Mouse (Mus musculus) neural tube, embryonic 12.5 days (tissue): ENCODE measurements around the gene Sema4c. TPM values are rescaled to one million over a fixed set of nuclear protein-coding genes. Genes with fewer than 3 reads are reported as not detected.
A peak's percentile ranks its signal among the peaks of the same experiment; 100 is the strongest.
"Not testable (repeated sequence)": the region's sequence is repeated elsewhere in the genome, so short reads cannot be mapped to it uniquely, and the experiment has no call there.

Experiments
- ATAC-seq: fragments of 200-750 bp; cut with Nextera tagmentation; 2 replicates; pipeline ENCODE4 v1.8.0; 2017; ENCODE audit warnings: low read depth, mild to moderate bottlenecking, moderate TSS enrichment, moderate library complexity; ENCODE audit not compliant: low FRiP score
- H3K27ac ChIP-seq: fragments of 300-500 bp; sonication (generic); 2 replicates; pipeline ENCODE4 v1.5.1; 2016
- H3K27me3 ChIP-seq: fragments of 300-500 bp; sonication (generic); replicated peaks from 2 replicates; pipeline ENCODE4 v1.6.1; 2016; ENCODE audit warnings: mild to moderate bottlenecking
- H3K36me3 ChIP-seq: fragments of 300-500 bp; sonication (generic); 2 replicates; pipeline ENCODE4 v1.6.1; 2016; ENCODE audit warnings: mild to moderate bottlenecking
- H3K4me1 ChIP-seq: fragments of 300-500 bp; sonication (generic); 2 replicates; pipeline ENCODE4 v1.6.1; 2016
- H3K4me2 ChIP-seq: fragments of 300-500 bp; sonication (generic); replicated peaks from 2 replicates; pipeline ENCODE4 v1.6.1; 2016; ENCODE audit warnings: mild to moderate bottlenecking
- H3K4me3 ChIP-seq: fragments of 300-500 bp; sonication (generic); 2 replicates; pipeline ENCODE4 v1.5.1; 2016
- H3K9ac ChIP-seq: fragments of 300-500 bp; sonication (generic); 2 replicates; pipeline ENCODE4 v1.6.1; 2016; ENCODE audit warnings: mild to moderate bottlenecking
- H3K9me3 ChIP-seq: fragments of 300-500 bp; sonication (generic); 2 replicates; pipeline ENCODE4 v1.6.1; 2016; ENCODE audit warnings: mild to moderate bottlenecking
- WGBS: fragments of 180-500 bp; shearing (Covaris S2); methylation state at CpG from one replicate; pipeline ENCODE4 v1.1.7; 2016; 5-methylcytosine and 5-hydroxymethylcytosine counted together
- polyA plus RNA-seq: library from polyadenylated mRNA; unstranded; fragments of >200 nt; fragmentation: Nextera tagmentation; extraction: Ambion mirVana; gene quantifications from 2 replicates; pipeline ENCODE4 v1.2.1, GENCODE M21; 2016

The Sema4c gene
- polyA plus RNA-seq, 1 experiment from 2014 or later: 35.4 TPM

GRCm38 (mm10) chr1:36538727-36539126, 19.4 kb downstream of the Sema4c start:
- Histone ChIP-seq H3K9me3 (no peaks in the 10 kb centered on the region), H3K4me3 (no peak overlapping the region), H3K4me1 (no peaks in the 10 kb centered on the region), H3K36me3 (peaks cover 29% of the 10 kb centered on the region), H3K4me2 (no peak overlapping the region), H3K27me3 (no peaks in the 10 kb centered on the region), H3K27ac (no peak overlapping the region), H3K9ac (no peak overlapping the region)
- 84% methylated on average over 4 of the region's 4 CpGs for WGBS
- no peak for ATAC-seq

DNA sequence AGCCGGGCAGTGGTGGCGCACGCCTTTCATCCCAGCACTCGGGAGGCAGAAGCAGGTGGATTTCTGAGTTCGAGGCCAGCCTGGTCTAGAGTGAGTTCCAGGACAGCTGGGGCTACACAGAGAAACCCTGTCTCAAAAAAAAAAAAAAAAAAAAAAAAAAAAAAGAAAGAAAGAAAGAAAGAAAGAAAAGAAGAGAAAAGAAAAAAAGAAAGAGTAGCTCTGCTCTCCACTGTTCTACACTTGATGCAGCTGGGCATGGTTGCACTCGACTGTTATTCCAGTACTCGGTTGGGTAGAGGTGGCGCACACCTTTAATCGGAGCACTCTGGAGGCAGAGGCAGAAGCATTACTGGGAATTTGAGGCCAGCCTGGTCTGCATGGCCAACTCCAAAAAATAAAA, 21.4 kb downstream of the Sema4c start, which contains the start of gene Ankrd23:
Gene Ankrd23, minus strand, starts transcription at position 101 of the 400 bp plus-strand sequence.
- H3K36me3 ChIP-seq: peaks cover 23% of the 10 kb centered on the region
- not testable (repeated sequence) for H3K4me2 ChIP-seq, H3K9ac ChIP-seq, H3K4me3 ChIP-seq, H3K27me3 ChIP-seq, H3K27ac ChIP-seq, H3K4me1 ChIP-seq, ATAC-seq, H3K9me3 ChIP-seq
- WGBS: 94% methylated on average over 9 of the region's 9 CpGs

- no peak for ATAC-seq
- WGBS: 85% methylated on average over 8 of the region's 8 CpGs
- H3K4me1 ChIP-seq: no peaks in the 10 kb centered on the region
- no peak overlapping the region for H3K4me3 ChIP-seq
- no peak overlapping the region for H3K4me2 ChIP-seq
- H3K9me3 ChIP-seq: no peaks in the 10 kb centered on the region
- no peak overlapping the region for H3K27ac ChIP-seq
- peaks cover 23% of the 10 kb centered on the region for H3K36me3 ChIP-seq
- H3K9ac ChIP-seq: no peak overlapping the region
- H3K27me3 ChIP-seq: no peaks in the 10 kb centered on the region
Measured at GRCm38 (mm10) chr1:36536397-36536728, 21.8 kb downstream of the Sema4c start.

DNA sequence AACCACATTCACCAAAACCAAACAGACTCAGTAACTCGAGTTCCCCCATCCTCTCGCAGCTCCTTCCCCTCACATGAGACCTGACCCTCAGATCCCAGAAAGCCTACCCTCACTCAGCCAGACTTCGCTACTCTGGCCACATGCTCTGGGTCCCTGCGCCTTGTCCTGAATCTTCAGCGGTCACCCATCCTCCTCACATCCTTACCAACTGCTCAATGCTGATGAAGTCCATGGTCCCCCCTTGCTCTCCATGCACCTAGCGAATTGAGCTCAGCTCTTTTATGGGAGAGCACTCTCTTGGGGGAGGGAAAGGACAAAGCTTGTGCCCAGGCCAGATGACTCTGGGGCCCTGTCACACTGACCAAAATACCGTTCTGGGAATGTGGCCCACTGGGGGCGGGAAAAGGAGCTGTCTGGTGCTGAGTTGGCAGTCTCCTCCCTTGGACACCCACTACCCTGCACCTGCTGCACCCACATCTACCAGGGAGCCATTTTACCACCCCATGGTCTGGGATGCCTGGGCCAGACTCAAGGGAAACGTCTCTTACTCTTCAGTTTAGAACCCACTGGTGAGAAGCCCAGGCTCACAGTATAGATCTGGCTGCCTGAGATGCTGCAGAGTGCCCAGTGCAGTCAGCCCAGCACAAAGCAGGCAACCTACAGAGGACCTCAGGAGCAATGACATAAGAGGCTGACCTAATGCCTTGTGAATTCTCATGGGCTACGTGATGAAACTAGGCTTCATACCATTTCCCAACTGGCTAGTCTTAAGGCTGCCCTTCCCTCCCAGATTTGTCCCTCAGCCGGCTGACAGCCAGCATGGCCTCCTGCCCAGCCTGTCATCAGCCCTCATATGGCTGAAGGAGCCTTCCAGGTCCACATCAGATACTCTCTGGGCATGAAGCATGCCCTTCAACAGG, 22.4 kb downstream of the Sema4c start:
- Histone ChIP-seq H3K9me3 (no peaks in the 10 kb centered on the region), H3K4me3 (no peak overlapping the region), H3K27me3 (no peaks in the 10 kb centered on the region), H3K27ac (no peak overlapping the region), H3K4me2 (no peak overlapping the region), H3K4me1 (no peaks in the 10 kb centered on the region), H3K9ac (no peak overlapping the region), H3K36me3 (peaks cover 20% of the 10 kb centered on the region; the same call in 1 of the 2 replicates)
- 87% methylated on average over 11 of the region's 11 CpGs for WGBS
- ATAC-seq: no peak

- Histone ChIP-seq H3K4me2 (no peak overlapping the region), H3K27ac (no peak overlapping the region), H3K4me1 (no peaks in the 10 kb centered on the region), H3K27me3 (no peaks in the 10 kb centered on the region), H3K36me3 (peaks cover 18% of the 10 kb centered on the region; the same call in 1 of the 2 replicates), H3K4me3 (no peak overlapping the region), H3K9ac (no peak overlapping the region), H3K9me3 (no peaks in the 10 kb centered on the region)
- 84% methylated on average over 6 of the region's 6 CpGs for WGBS
- no peak for ATAC-seq
Measured at GRCm38 (mm10) chr1:36534595-36535058, 23.5 kb downstream of the Sema4c start.

GRCm38 (mm10) chr1:36533546-36533945, 24.6 kb downstream of the Sema4c start:
- H3K4me3 ChIP-seq: no peak overlapping the region
- peaks cover 10% of the 10 kb centered on the region; the same call in 1 of the 2 replicates for H3K36me3 ChIP-seq
- H3K9ac ChIP-seq: no peak overlapping the region
- no peaks in the 10 kb centered on the region for H3K27me3 ChIP-seq
- no peaks in the 10 kb centered on the region for H3K9me3 ChIP-seq
- no peak overlapping the region for H3K4me2 ChIP-seq
- no peak for ATAC-seq
- no peaks in the 10 kb centered on the region for H3K4me1 ChIP-seq
- WGBS: 86% methylated on average over 6 of the region's 6 CpGs
- no peak overlapping the region for H3K27ac ChIP-seq

- Histone ChIP-seq H3K36me3 (peaks cover 16% of the 10 kb centered on the region), H3K4me1 (no peaks in the 10 kb centered on the region), H3K4me3 (no peak overlapping the region), H3K4me2 (no peak overlapping the region), H3K27ac (no peak overlapping the region), H3K9me3 (no peaks in the 10 kb centered on the region), H3K27me3 (no peaks in the 10 kb centered on the region), H3K9ac (no peak overlapping the region)
- ATAC-seq: no peak
- 93% methylated on average over 12 of the region's 12 CpGs for WGBS
Measured at GRCm38 (mm10) chr1:36531461-36531860, 26.7 kb downstream of the Sema4c start.

DNA sequence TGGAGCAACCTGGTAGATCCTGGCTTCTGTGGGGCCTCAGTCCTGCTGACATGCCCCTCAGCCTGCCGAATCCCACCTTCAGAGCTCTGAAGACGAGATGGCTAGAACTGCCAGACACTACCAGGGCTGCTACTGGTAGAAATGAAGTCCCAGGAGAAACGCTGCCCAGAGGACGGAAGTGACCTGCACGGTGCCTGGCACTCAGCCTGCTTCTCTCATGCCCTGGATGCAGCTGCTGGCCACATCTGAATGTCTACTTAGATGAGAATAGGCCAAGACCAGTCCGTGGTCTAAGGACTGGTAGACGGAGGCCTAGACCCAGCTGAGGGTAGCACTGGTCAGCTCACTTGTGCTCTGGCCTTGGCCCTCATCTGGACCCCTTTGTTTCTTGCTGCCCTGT, 27.2 kb downstream of the Sema4c start:
- Histone ChIP-seq H3K9me3 (no peaks in the 10 kb centered on the region), H3K4me2 (no peak overlapping the region), H3K4me3 (no peak overlapping the region), H3K4me1 (no peaks in the 10 kb centered on the region), H3K27ac (no peak overlapping the region), H3K9ac (no peak overlapping the region), H3K36me3 (peaks cover 17% of the 10 kb centered on the region), H3K27me3 (no peaks in the 10 kb centered on the region)
- no peak for ATAC-seq
- 91% methylated on average over 7 of the region's 7 CpGs for WGBS

DNA sequence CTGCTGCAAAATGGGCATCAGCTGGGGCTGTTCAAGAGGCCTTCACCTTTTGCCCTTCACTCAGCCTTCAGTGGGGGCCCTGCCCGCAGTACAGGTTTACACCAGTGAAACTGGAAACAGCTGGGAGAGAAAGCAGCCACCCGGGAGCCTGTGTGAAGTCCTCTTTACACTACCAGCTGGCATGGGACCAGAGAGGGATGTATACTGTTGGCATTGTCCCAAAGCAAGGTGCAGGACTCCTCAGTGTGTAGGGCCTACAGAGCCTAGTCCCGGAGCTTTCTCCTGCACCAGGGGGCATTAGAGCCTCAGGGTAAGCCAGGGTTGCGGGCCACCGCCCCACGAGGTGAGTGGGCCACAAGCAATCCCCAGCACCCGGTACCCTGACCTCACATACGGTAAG, 27.7 kb downstream of the Sema4c start:
- Histone ChIP-seq H3K4me1 (no peaks in the 10 kb centered on the region), H3K27me3 (no peaks in the 10 kb centered on the region), H3K36me3 (peaks cover 22% of the 10 kb centered on the region), H3K4me3 (no peak overlapping the region), H3K27ac (no peak overlapping the region), H3K9me3 (no peaks in the 10 kb centered on the region), H3K4me2 (no peak overlapping the region), H3K9ac (no peak overlapping the region)
- ATAC-seq: no peak
- 78% methylated on average over 8 of the region's 8 CpGs for WGBS

DNA sequence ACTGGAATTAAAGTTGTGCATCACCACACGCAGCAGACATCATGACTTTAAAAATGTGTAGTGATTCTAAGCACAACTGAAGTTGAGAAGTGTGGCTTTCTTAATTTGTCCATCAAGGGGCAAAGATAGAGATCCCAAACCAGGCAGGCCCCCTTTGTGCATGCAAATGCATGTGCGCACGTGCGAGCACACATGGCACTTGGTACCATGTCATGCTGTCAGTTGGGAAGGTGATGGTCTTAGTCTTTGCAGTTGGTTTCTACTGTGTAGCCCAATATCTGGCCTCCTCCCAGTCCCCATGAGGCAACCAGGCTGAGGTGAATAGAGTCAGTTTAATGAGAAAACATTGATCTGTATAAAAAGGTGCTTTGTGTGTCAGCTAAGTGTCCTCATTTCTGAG, 28.3 kb downstream of the Sema4c start:
- H3K27me3 ChIP-seq: no peaks in the 10 kb centered on the region
- no peak overlapping the region for H3K4me2 ChIP-seq
- ATAC-seq: no peak
- H3K36me3 ChIP-seq: peaks cover 28% of the 10 kb centered on the region
- H3K9ac ChIP-seq: no peak overlapping the region
- no peak overlapping the region for H3K27ac ChIP-seq
- H3K4me3 ChIP-seq: no peak overlapping the region
- WGBS: 92% methylated on average over 4 of the region's 4 CpGs
- H3K9me3 ChIP-seq: no peaks in the 10 kb centered on the region
- H3K4me1 ChIP-seq: no peaks in the 10 kb centered on the region

DNA sequence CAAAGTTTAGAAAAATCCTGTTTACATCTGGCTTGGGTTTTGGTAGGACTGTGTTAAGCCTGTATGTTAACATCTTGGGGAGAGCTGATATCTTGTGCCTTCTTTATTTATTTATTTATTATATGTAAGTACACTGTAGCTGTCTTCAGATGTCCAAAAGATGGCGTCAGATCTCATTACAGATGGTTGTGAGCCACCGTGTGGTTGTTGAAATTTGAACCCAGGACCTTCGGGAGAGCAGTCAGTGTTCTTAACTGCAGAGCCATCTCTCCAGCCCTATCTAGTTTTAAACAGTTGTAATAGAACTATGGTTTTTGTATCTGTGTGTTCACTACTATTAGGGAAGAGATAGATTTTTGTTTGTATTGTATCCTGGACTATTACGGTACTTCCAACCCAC, 28.9 kb downstream of the Sema4c start:
- no peak overlapping the region for H3K9ac ChIP-seq
- H3K4me3 ChIP-seq: no peak overlapping the region
- WGBS: 92% methylated on average over 4 of the region's 4 CpGs
- no peaks in the 10 kb centered on the region for H3K4me1 ChIP-seq
- ATAC-seq: no peak
- H3K27me3 ChIP-seq: no peaks in the 10 kb centered on the region
- no peak overlapping the region for H3K27ac ChIP-seq
- no peaks in the 10 kb centered on the region for H3K9me3 ChIP-seq
- H3K36me3 ChIP-seq: peaks cover 33% of the 10 kb centered on the region
- no peak overlapping the region for H3K4me2 ChIP-seq

GRCm38 (mm10) chr1:36528351-36528750, 29.8 kb downstream of the Sema4c start:
- Histone ChIP-seq H3K4me1 (0 out of 2 replicates have a peak, but pooled peaks cover 7% of the 10 kb centered on the region), H3K4me2 (no peak overlapping the region), H3K9me3 (no peaks in the 10 kb centered on the region), H3K27me3 (no peaks in the 10 kb centered on the region), H3K9ac (no peak overlapping the region), H3K36me3 (peaks cover 42% of the 10 kb centered on the region), H3K27ac (no peak overlapping the region), H3K4me3 (no peak overlapping the region)
- 18% methylated on average over 1 of the region's 1 CpGs for WGBS
- ATAC-seq: peak; percentile 55

DNA sequence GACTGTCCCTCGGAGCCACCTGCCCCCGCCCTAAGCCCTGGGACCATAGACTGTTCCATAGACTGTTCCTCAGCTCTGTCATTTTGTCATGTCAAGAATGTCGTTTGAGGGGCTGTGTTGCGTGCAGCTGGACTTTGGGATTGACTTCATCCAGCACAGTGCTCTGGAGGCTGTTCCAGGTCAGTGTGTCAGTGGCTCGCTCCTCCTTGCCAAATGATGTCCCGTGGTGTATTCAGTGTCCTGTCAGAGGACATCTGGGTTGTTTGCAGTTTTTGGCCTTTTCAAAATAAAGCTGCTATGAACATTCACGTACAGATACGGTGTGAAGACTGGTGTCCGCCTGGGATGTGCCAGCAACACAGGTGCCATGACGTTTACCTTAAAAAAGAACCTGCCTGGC, 31.2 kb downstream of the Sema4c start:
- H3K27ac ChIP-seq: no peak overlapping the region
- H3K4me2 ChIP-seq: no peak overlapping the region
- 92% methylated on average over 10 of the region's 10 CpGs for WGBS
- peaks cover 7% of the 10 kb centered on the region; the same call in 1 of the 2 replicates for H3K4me1 ChIP-seq
- no peak overlapping the region for H3K9ac ChIP-seq
- no peak for ATAC-seq
- no peaks in the 10 kb centered on the region for H3K9me3 ChIP-seq
- no peaks in the 10 kb centered on the region for H3K27me3 ChIP-seq
- peaks cover 52% of the 10 kb centered on the region for H3K36me3 ChIP-seq
- H3K4me3 ChIP-seq: no peak overlapping the region
